Mouse (Mus musculus) ovary, postnatal 10 days (tissue): Measurements from ENCODE around the gene Vmn1r72.
"Not testable (repeated sequence)": the region's sequence is repeated elsewhere in the genome, so short reads cannot be mapped to it uniquely, and the experiment has no call there.

ENCODE experiments used
- DNase-seq: peaks from one replicate; pipeline ENCODE4 v3.0.0; 2022; ENCODE audit warnings: low spot score

Vmn1r72 gene

GRCm38 (mm10) chr7:11680047-11680446 lies at the start of gene Vmn1r72:
Vmn1r72 (minus strand) TSS chr7:11680147.
- not testable (repeated sequence) for DNase-seq

DNA sequence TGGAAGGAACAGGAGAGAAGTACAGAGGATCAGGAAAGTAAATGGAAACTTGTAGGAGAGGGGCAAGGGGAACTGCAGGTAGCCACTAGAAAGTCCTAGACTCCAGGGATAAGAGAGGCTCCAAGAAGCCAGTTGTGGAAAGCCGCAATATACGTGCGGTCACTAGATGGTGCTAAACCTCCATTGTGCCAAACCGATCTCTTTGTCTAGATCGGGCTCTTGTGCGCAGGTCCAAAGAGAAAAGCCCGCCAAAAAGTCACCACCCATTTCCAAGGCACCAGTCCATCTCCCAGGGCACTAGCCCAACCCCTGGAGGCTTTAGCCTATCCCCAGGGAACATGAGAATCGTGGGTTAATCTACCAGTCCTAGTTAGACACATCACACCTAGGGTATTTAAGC lies 62.9 kb downstream of the Vmn1r72 start:
- not testable (repeated sequence) for DNase-seq
